Mouse (Mus musculus) layer of hippocampus, adult 9-10 months (tissue): ENCODE results near the gene Nfya.

Experiments
- DNase-seq: peaks from one replicate; pipeline ENCODE4 v3.0.0; 2022; ENCODE audit warnings: low spot score

Gene Nfya

DNA sequence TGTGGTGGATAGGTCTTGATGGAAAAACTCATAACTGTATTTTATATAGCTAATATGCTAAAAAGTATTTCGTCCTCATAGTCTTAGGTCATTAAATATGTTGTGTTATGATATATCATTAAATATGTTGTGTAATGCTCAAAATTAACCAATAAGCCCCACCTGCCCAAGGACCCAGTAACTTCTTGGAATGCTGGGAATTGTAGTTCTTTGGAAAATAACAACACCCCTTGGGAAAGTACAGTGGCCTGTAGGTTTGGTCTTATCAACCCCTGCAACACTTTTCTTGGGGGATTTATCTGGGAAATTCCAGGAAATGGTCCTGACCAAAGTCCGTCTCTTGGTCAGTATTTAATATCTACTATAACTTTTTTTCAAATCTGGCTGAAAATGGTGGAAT, 66.6 kb downstream of the Nfya start:
- DNase-seq = no peak

DNA sequence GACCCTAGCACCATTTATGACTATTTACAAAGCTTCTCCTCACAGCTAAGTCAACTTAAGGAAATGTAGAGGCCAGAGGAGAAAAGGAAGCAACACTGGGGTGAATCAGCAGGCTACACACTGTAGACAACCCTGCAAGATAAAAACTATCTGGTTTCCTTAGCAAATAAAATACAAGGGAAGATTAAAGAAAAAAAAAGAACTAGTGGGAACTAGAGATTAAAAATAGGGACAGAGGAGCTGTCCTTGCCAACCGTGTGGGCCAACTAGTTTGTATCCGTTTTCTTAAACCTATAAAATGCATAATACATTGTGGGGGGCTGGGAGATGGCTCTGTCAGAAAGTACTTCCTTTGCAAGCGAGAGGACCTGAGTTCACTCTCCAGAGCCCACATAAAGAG, 67.8 kb downstream of the Nfya start:
- no peak for DNase-seq

GRCm38 (mm10) chr17:48340267-48340666, 69.4 kb downstream of the Nfya start:
- DNase-seq = no peak
